Mouse (Mus musculus): ENCODE measurements around the gene Eef2. TPM values are rescaled to one million over a fixed set of nuclear protein-coding genes. Genes with fewer than 3 reads are reported as not detected.

Gene Eef2
- polyA plus RNA-seq, 1 experiment: 3,891 TPM

GRCm38 (mm10) chr10:81184765-81185164 is 8.3 kb downstream of the Eef2 start:
- TF ChIP-seq POLR2A (IDR thresholded peaks at IDR 0.05; ENCODE audit: insufficient read length, low read depth) (no peak), USF1 (IDR thresholded peaks at IDR 0.05; ENCODE audit: low read depth) (no peak), SRF (IDR thresholded peaks at IDR 0.05; ENCODE audit: control insufficient read depth, insufficient read length, low read depth) (no peak), MAX (IDR thresholded peaks at IDR 0.05; ENCODE audit: low read depth) (no peak), TCF3 (IDR thresholded peaks at IDR 0.05; ENCODE audit: insufficient read length, low read depth) (no peak), CEBPB (IDR thresholded peaks at IDR 0.05; ENCODE audit: insufficient read depth, poor library complexity, severe bottlenecking) (no peak), TCF12 (IDR thresholded peaks at IDR 0.05; ENCODE audit: insufficient read depth, poor library complexity, severe bottlenecking) (no peak), REST (IDR thresholded peaks at IDR 0.05; ENCODE audit: insufficient read depth, insufficient read length) (no peak), E2F4 (IDR thresholded peaks at IDR 0.05; ENCODE audit: insufficient read depth) (no peak), MYOG (IDR thresholded peaks at IDR 0.05; ENCODE audit: control insufficient read depth in 1 of 3, insufficient read depth in 1 of 3, insufficient read length in 2 of 3, low read depth in 2 of 3) (no peak), MYOD1 (IDR thresholded peaks at IDR 0.05; ENCODE audit: control insufficient read depth in 1 of 3, insufficient read length in 2 of 3, low read depth in 2 of 3) (no peak), POLR2AphosphoS2 (IDR thresholded peaks at IDR 0.05; ENCODE audit: insufficient read length, low read depth) (no peak)
- Histone ChIP-seq H3ac (ENCODE audit: control insufficient read depth, insufficient read length) (no peak overlapping the region), H3K4me3 (no peak overlapping the region), H3K27me3 (ENCODE audit: control insufficient read depth, insufficient read depth, insufficient read length) (no peaks in the 10 kb centered on the region), H3K4me2 (ENCODE audit: low read depth) (peak overlapping the region; percentile 81), H3K36me3 (ENCODE audit: control insufficient read depth, insufficient read depth) (peaks cover 22% of the 10 kb centered on the region), H3K79me2 (ENCODE audit: control insufficient read depth, insufficient read depth) (peaks cover 29% of the 10 kb centered on the region)

GRCm38 (mm10) chr10:81187161-81187560 is 10.7 kb downstream of the Eef2 start:
- no peaks in the 10 kb centered on the region for H3K27me3 ChIP-seq (ENCODE audit: control insufficient read depth, insufficient read depth, insufficient read length)

GRCm38 (mm10) chr10:81189821-81190220 is 13.4 kb downstream of the Eef2 start:
- no peak overlapping the region for H3K4me2 ChIP-seq (ENCODE audit: low read depth)
- no peak for TF ChIP-seq TCF3 (IDR thresholded peaks at IDR 0.05; ENCODE audit: insufficient read length, low read depth)
- TF ChIP-seq SRF (IDR thresholded peaks at IDR 0.05; ENCODE audit: control insufficient read depth, insufficient read length, low read depth): no peak
- no peak for TF ChIP-seq REST (IDR thresholded peaks at IDR 0.05; ENCODE audit: insufficient read depth, insufficient read length)
- no peak for TF ChIP-seq POLR2A (IDR thresholded peaks at IDR 0.05; ENCODE audit: insufficient read length, low read depth)
- TF ChIP-seq CEBPB (IDR thresholded peaks at IDR 0.05; ENCODE audit: insufficient read depth, poor library complexity, severe bottlenecking): no peak
- no peak for TF ChIP-seq MYOG (IDR thresholded peaks at IDR 0.05; ENCODE audit: control insufficient read depth in 1 of 3, insufficient read depth in 1 of 3, insufficient read length in 2 of 3, low read depth in 2 of 3)
- no peak overlapping the region for H3ac ChIP-seq (ENCODE audit: control insufficient read depth, insufficient read length)
- peaks cover 5% of the 10 kb centered on the region for H3K36me3 ChIP-seq (ENCODE audit: control insufficient read depth, insufficient read depth)
- no peaks in the 10 kb centered on the region for H3K27me3 ChIP-seq (ENCODE audit: control insufficient read depth, insufficient read depth, insufficient read length)
- H3K79me2 ChIP-seq (ENCODE audit: control insufficient read depth, insufficient read depth): peaks cover 12% of the 10 kb centered on the region
- H3K4me3 ChIP-seq: no peak overlapping the region

More at GRCm38 (mm10) chr10:81187161-81187560, 10.7 kb downstream of the Eef2 start:
- Histone ChIP-seq H3K4me3 (no peak overlapping the region), H3K36me3 (ENCODE audit: control insufficient read depth, insufficient read depth) (peaks cover 5% of the 10 kb centered on the region), H3ac (ENCODE audit: control insufficient read depth, insufficient read length) (no peak overlapping the region), H3K4me2 (ENCODE audit: low read depth) (no peak overlapping the region), H3K79me2 (ENCODE audit: control insufficient read depth, insufficient read depth) (peaks cover 23% of the 10 kb centered on the region)
- TF ChIP-seq POLR2AphosphoS2 (IDR thresholded peaks at IDR 0.05; ENCODE audit: insufficient read length, low read depth): peak; percentile 32
- peak; percentile 24 for TF ChIP-seq POLR2A (IDR thresholded peaks at IDR 0.05; ENCODE audit: insufficient read length, low read depth)
- TF ChIP-seq MYOG (IDR thresholded peaks at IDR 0.05; ENCODE audit: control insufficient read depth in 1 of 3, insufficient read depth in 1 of 3, insufficient read length in 2 of 3, low read depth in 2 of 3): no peak

GRCm38 (mm10) chr10:81190236-81190911 is 13.9 kb downstream of the Eef2 start:
- Histone ChIP-seq H3K79me2 (ENCODE audit: control insufficient read depth, insufficient read depth) (peaks cover 7% of the 10 kb centered on the region), H3K4me3 (no peak overlapping the region), H3K4me2 (ENCODE audit: low read depth) (no peak overlapping the region), H3K36me3 (ENCODE audit: control insufficient read depth, insufficient read depth) (peaks cover 5% of the 10 kb centered on the region), H3ac (ENCODE audit: control insufficient read depth, insufficient read length) (no peak overlapping the region), H3K27me3 (ENCODE audit: control insufficient read depth, insufficient read depth, insufficient read length) (no peaks in the 10 kb centered on the region)
- TF ChIP-seq POLR2A (IDR thresholded peaks at IDR 0.05; ENCODE audit: insufficient read length, low read depth): peak; percentile 18
- TF ChIP-seq MAX (IDR thresholded peaks at IDR 0.05; ENCODE audit: low read depth): no peak

GRCm38 (mm10) chr10:81190912-81191321 is 14.5 kb downstream of the Eef2 start:
- H3K4me2 ChIP-seq (ENCODE audit: low read depth): no peak overlapping the region
- no peak overlapping the region for H3K4me3 ChIP-seq
- no peak overlapping the region for H3ac ChIP-seq (ENCODE audit: control insufficient read depth, insufficient read length)
- peaks cover 4% of the 10 kb centered on the region for H3K79me2 ChIP-seq (ENCODE audit: control insufficient read depth, insufficient read depth)
- H3K27me3 ChIP-seq (ENCODE audit: control insufficient read depth, insufficient read depth, insufficient read length): no peaks in the 10 kb centered on the region
- TF ChIP-seq USF1 (IDR thresholded peaks at IDR 0.05; ENCODE audit: low read depth): no peak
- TF ChIP-seq MYOG (IDR thresholded peaks at IDR 0.05; ENCODE audit: control insufficient read depth in 1 of 3, insufficient read depth in 1 of 3, insufficient read length in 2 of 3, low read depth in 2 of 3): no peak
- TF ChIP-seq E2F4 (IDR thresholded peaks at IDR 0.05; ENCODE audit: insufficient read depth): no peak
- TF ChIP-seq POLR2AphosphoS2 (IDR thresholded peaks at IDR 0.05; ENCODE audit: insufficient read length, low read depth): no peak
- TF ChIP-seq SRF (IDR thresholded peaks at IDR 0.05; ENCODE audit: control insufficient read depth, insufficient read length, low read depth): no peak
- no peak for TF ChIP-seq REST (IDR thresholded peaks at IDR 0.05; ENCODE audit: insufficient read depth, insufficient read length)
- H3K36me3 ChIP-seq (ENCODE audit: control insufficient read depth, insufficient read depth): peaks cover 5% of the 10 kb centered on the region
